Mouse (Mus musculus): ENCODE results near the gene Xkr8. TPM values are rescaled to one million over a fixed set of nuclear protein-coding genes. Genes with fewer than 3 reads are reported as not detected.
"Not testable (repeated sequence)": the region's sequence is repeated elsewhere in the genome, so short reads cannot be mapped to it uniquely, and the experiment has no call there.

Xkr8 gene
- 1 to 10 TPM; 3.4 to 6.6 (median 4.9) TPM for total RNA-seq (2022)

GRCm38 (mm10) chr4:132732148-132732684 lies at the start of gene Xkr8:
Gene Xkr8 (minus strand): TSS chr4:132732546.
- DNase-seq (ENCODE audit: low spot score in 2 of 2), result peak in 1 of 2 experiments; percentile 56

GRCm38 (mm10) chr4:132780288-132780687 lies 47.9 kb upstream of the Xkr8 start:
- DNase-seq (ENCODE audit: low spot score in 2 of 2), result no peak

- no peak for DNase-seq (ENCODE audit: low spot score in 2 of 2)
Measured at GRCm38 (mm10) chr4:132778562-132779201, 46.3 kb upstream of the Xkr8 start.

GRCm38 (mm10) chr4:132776764-132777163 lies 44.4 kb upstream of the Xkr8 start:
- peak; percentile 39 to 61 for DNase-seq (ENCODE audit: low spot score in 2 of 2)

GRCm38 (mm10) chr4:132774905-132775304 lies 42.6 kb upstream of the Xkr8 start:
- DNase-seq (ENCODE audit: low spot score in 2 of 2), result no peak

- no peak for DNase-seq (ENCODE audit: low spot score in 2 of 2)
Measured at GRCm38 (mm10) chr4:132771776-132772175, 39.4 kb upstream of the Xkr8 start.

- DNase-seq (ENCODE audit: low spot score in 2 of 2), result peak; percentile 99
Measured at GRCm38 (mm10) chr4:132767914-132768876, 35.8 kb upstream of the Xkr8 start, which contains the start of gene Rpa2. Gene Rpa2 (plus strand): TSS chr4:132768332.

GRCm38 (mm10) chr4:132763125-132763524 lies 30.8 kb upstream of the Xkr8 start:
- DNase-seq (ENCODE audit: low spot score in 2 of 2), result not testable (repeated sequence)

- DNase-seq (ENCODE audit: low spot score in 2 of 2), result no peak
Measured at GRCm38 (mm10) chr4:132762602-132763001, 30.3 kb upstream of the Xkr8 start.

GRCm38 (mm10) chr4:132760296-132760695 lies 27.9 kb upstream of the Xkr8 start:
- DNase-seq (ENCODE audit: low spot score in 2 of 2), result no peak

GRCm38 (mm10) chr4:132757633-132758351 lies 25.4 kb upstream of the Xkr8 start:
- peak in 1 of 2 experiments; percentile 46 for DNase-seq (ENCODE audit: low spot score in 2 of 2)

- DNase-seq (ENCODE audit: low spot score in 2 of 2), result peak; percentile 65 to 73
Measured at GRCm38 (mm10) chr4:132756974-132757373, 24.6 kb upstream of the Xkr8 start, which contains the start of gene Smpdl3b. Gene Smpdl3b (minus strand): TSS chr4:132757252.

- DNase-seq (ENCODE audit: low spot score in 2 of 2), result no peak
Measured at GRCm38 (mm10) chr4:132752992-132753391, 20.6 kb upstream of the Xkr8 start.

GRCm38 (mm10) chr4:132749258-132749982 lies 17.1 kb upstream of the Xkr8 start:
- DNase-seq (ENCODE audit: low spot score in 2 of 2), result no peak

GRCm38 (mm10) chr4:132748778-132749177 lies 16.4 kb upstream of the Xkr8 start:
- no peak for DNase-seq (ENCODE audit: low spot score in 2 of 2)

- no peak for DNase-seq (ENCODE audit: low spot score in 2 of 2)
Measured at GRCm38 (mm10) chr4:132747664-132748259, 15.4 kb upstream of the Xkr8 start.

- DNase-seq (ENCODE audit: low spot score in 2 of 2), result no peak
Measured at GRCm38 (mm10) chr4:132746911-132747517, 14.7 kb upstream of the Xkr8 start.

- peak; percentile 28 to 78 for DNase-seq (ENCODE audit: low spot score in 2 of 2)
Measured at GRCm38 (mm10) chr4:132743992-132744911, 11.9 kb upstream of the Xkr8 start.

- no peak for DNase-seq (ENCODE audit: low spot score in 2 of 2)
Measured at GRCm38 (mm10) chr4:132741491-132741890, 9.1 kb upstream of the Xkr8 start.
